Comparison of ENCODE assay signal across 9 mouse cellular contexts in genomic region chr14:60739616-60740015, GRCm38 (mm10). TPM values are rescaled to one million over a fixed set of nuclear protein-coding genes. Genes with fewer than 3 reads are reported as not detected.
DNase-seq lines count a peak whose midpoint lies in the region; ATAC-seq and TF ChIP-seq lines count a peak whose summit lies in the region.
"Had no signal": no experiment of that assay in that cellular context is flagged by ENCODE, and none has a peak within 500 bp of the region (broad histone marks: within the 10 kb centered on the region; RNA-seq: fewer than 3 reads in every experiment).

No protein-coding gene starts in this region.

- H3K9ac ChIP-seq in forebrain, embryonic 12.5 days, result no peak overlapping the region
- no peak overlapping the region for H3K9ac ChIP-seq in forebrain, postnatal 0 days
- H3K9ac ChIP-seq in neural tube, embryonic 13.5 days, result no peak overlapping the region
- no peak overlapping the region for H3K9ac ChIP-seq in hindbrain, embryonic 14.5 days

- H3K4me2 ChIP-seq in forebrain, embryonic 12.5 days, result no peak overlapping the region
- no peak overlapping the region for H3K4me2 ChIP-seq in forebrain, postnatal 0 days (ENCODE audit: low read depth)
- H3K4me2 ChIP-seq in neural tube, embryonic 13.5 days, result no peak overlapping the region
- no peak overlapping the region for H3K4me2 ChIP-seq in hindbrain, embryonic 14.5 days (replicated peaks)

- no peak for TF ChIP-seq CTCF in forebrain, postnatal 0 days (IDR thresholded peaks at IDR 0.05; ENCODE audit: low read depth)

- H3K27me3 ChIP-seq in forebrain, embryonic 12.5 days, result no peaks in the 10 kb centered on the region
- H3K27me3 ChIP-seq in forebrain, postnatal 0 days (ENCODE audit: insufficient read depth, low read length), result no peaks in the 10 kb centered on the region
- no peaks in the 10 kb centered on the region for H3K27me3 ChIP-seq in neural tube, embryonic 13.5 days
- H3K27me3 ChIP-seq in hindbrain, embryonic 14.5 days (ENCODE audit: control insufficient read depth, insufficient read depth, low read length), result no peaks in the 10 kb centered on the region

- WGBS in forebrain, embryonic 12.5 days, result 78% methylated on average over 12 of the region's 12 CpGs
- WGBS in forebrain, postnatal 0 days, result 62% methylated on average over 12 of the region's 12 CpGs
- 73% methylated on average over 12 of the region's 12 CpGs for WGBS in neural tube, embryonic 13.5 days
- WGBS in hindbrain, embryonic 14.5 days, result 75% methylated on average over 12 of the region's 12 CpGs

- ATAC-seq in forebrain, embryonic 12.5 days (ENCODE audit: low FRiP score), result no peak
- no peak for ATAC-seq in forebrain, postnatal 0 days
- ATAC-seq in neural tube, embryonic 13.5 days (ENCODE audit: low read depth), result no peak
- ATAC-seq in hindbrain, embryonic 14.5 days (ENCODE audit: low FRiP score), result no peak
- ATAC-seq in erythroblast, adult 5-6 weeks (replicated peaks; ENCODE audit: low FRiP score, poor library complexity, severe bottlenecking), result no peak

- H3K4me3 ChIP-seq in forebrain, embryonic 12.5 days (replicated peaks), result no peak overlapping the region
- H3K4me3 ChIP-seq in forebrain, postnatal 0 days (ENCODE audit: low read depth, low read length), result no peak overlapping the region
- no peak overlapping the region for H3K4me3 ChIP-seq in neural tube, embryonic 13.5 days
- no peak overlapping the region for H3K4me3 ChIP-seq in hindbrain, embryonic 14.5 days (replicated peaks; ENCODE audit: low read length)

- H3K27ac ChIP-seq in forebrain, embryonic 12.5 days, result peak overlapping the region; percentile 70
- no peak overlapping the region for H3K27ac ChIP-seq in forebrain, postnatal 0 days (ENCODE audit: low read depth, low read length)
- H3K27ac ChIP-seq in neural tube, embryonic 13.5 days (replicated peaks), result peak overlapping the region; percentile 56; the same call in 1 of the 2 replicates
- H3K27ac ChIP-seq in hindbrain, embryonic 14.5 days, result peak overlapping the region; percentile 47; the same call in 1 of the 2 replicates

- H3K9me3 ChIP-seq in forebrain, embryonic 12.5 days, result no peaks in the 10 kb centered on the region
- H3K9me3 ChIP-seq in forebrain, postnatal 0 days (ENCODE audit: low read length), result no peaks in the 10 kb centered on the region
- no peaks in the 10 kb centered on the region for H3K9me3 ChIP-seq in neural tube, embryonic 13.5 days
- H3K9me3 ChIP-seq in hindbrain, embryonic 14.5 days (ENCODE audit: control insufficient read depth, low read length), result no peaks in the 10 kb centered on the region

- peaks cover 14% of the 10 kb centered on the region for H3K36me3 ChIP-seq in forebrain, embryonic 12.5 days (replicated peaks)
- no peaks in the 10 kb centered on the region for H3K36me3 ChIP-seq in forebrain, postnatal 0 days (ENCODE audit: insufficient read depth)
- no peaks in the 10 kb centered on the region for H3K36me3 ChIP-seq in neural tube, embryonic 13.5 days
- H3K36me3 ChIP-seq in hindbrain, embryonic 14.5 days (replicated peaks; ENCODE audit: control insufficient read depth, insufficient read depth), result no peaks in the 10 kb centered on the region

- DNase-seq in forebrain, postnatal 0 days, result no peak
- DNase-seq in neural tube, embryonic 10.5 days (ENCODE audit: extremely low spot score, low spot score), result no peak
- DNase-seq in hindbrain, embryonic 14.5 days (ENCODE audit: low spot score), result no peak
- DNase-seq in thymus, postnatal 14 days, result peak; percentile 52
- no peak for DNase-seq in urinary bladder, adult 18-20 months (ENCODE audit: low spot score in 2 of 2)
- DNase-seq: midbrain, embryonic 14.5 days had no signal

- H3K4me1 ChIP-seq in forebrain, embryonic 12.5 days, result peaks cover 66% of the 10 kb centered on the region
- H3K4me1 ChIP-seq in forebrain, postnatal 0 days (ENCODE audit: insufficient read depth), result peaks cover 12% of the 10 kb centered on the region
- peaks cover 78% of the 10 kb centered on the region for H3K4me1 ChIP-seq in neural tube, embryonic 13.5 days (replicated peaks)
- peaks cover 50% of the 10 kb centered on the region for H3K4me1 ChIP-seq in hindbrain, embryonic 14.5 days (replicated peaks; ENCODE audit: control insufficient read depth, insufficient read depth, low read length)

RNA-seq across cellular contexts. Expression of gene C1qtnf9, which starts 28.3 kb away (rescaled TPM):
- 0.23 and 0.37 TPM in 2 replicates for polyA plus RNA-seq in forebrain, embryonic 12.5 days (2016; fragmentation: Nextera tagmentation; extraction: Ambion mirVana)
- total RNA-seq in forebrain, postnatal 0 days (2014; rRNA removed), result 0.31 TPM in 1 of 2 replicates, not detected in the other
- 0.26 TPM in 1 of 2 replicates, not detected in the other for polyA plus RNA-seq in forebrain, postnatal 0 days (2015; fragmentation: Nextera tagmentation; extraction: Ambion mirVana)
- 0.10 and 0.25 TPM in 2 replicates for polyA plus RNA-seq in neural tube, embryonic 13.5 days (2015; fragmentation: Nextera tagmentation; extraction: Ambion mirVana)
- not detected in 2 replicates for polyA plus RNA-seq in hindbrain, embryonic 14.5 days (2014; fragmentation: Nextera tagmentation; extraction: Ambion mirVana)
- total RNA-seq in erythroblast, adult 5-6 weeks (2015; ENCODE audit: low replicate concordance), result not detected in 2 replicates
- total RNA-seq in erythroblast, adult 5-6 weeks (2017; ENCODE audit: low replicate concordance), result not detected in 2 replicates
- polyA plus RNA-seq: midbrain, embryonic 14.5 days had no signal

RNA-seq across cellular contexts. Expression of gene Mipep, which starts 44.8 kb away (rescaled TPM):
- polyA plus RNA-seq in forebrain, embryonic 12.5 days (2016; fragmentation: Nextera tagmentation; extraction: Ambion mirVana), result 22.9 and 23.3 TPM in 2 replicates
- 26.6 and 27.4 TPM in 2 replicates for total RNA-seq in forebrain, postnatal 0 days (2014; rRNA removed)
- 18.3 and 19.4 TPM in 2 replicates for polyA plus RNA-seq in forebrain, postnatal 0 days (2015; fragmentation: Nextera tagmentation; extraction: Ambion mirVana)
- 16.1 and 16.9 TPM in 2 replicates for polyA plus RNA-seq in neural tube, embryonic 13.5 days (2015; fragmentation: Nextera tagmentation; extraction: Ambion mirVana)
- polyA plus RNA-seq in hindbrain, embryonic 14.5 days (2014; fragmentation: Nextera tagmentation; extraction: Ambion mirVana), result 21.2 and 26.2 TPM in 2 replicates
- total RNA-seq in erythroblast, adult 5-6 weeks (2015; ENCODE audit: low replicate concordance), result 1.9 and 2.5 TPM in 2 replicates
- total RNA-seq in erythroblast, adult 5-6 weeks (2017; ENCODE audit: low replicate concordance), result 3.3 and 7.2 TPM in 2 replicates
